Mouse (Mus musculus): Measurements from ENCODE around the gene Kars. TPM values are rescaled to one million over a fixed set of nuclear protein-coding genes. Genes with fewer than 3 reads are reported as not detected.

Kars gene
- total and polyA plus RNA-seq, 3 experiments, result 46.0 to 111 (median 100) TPM

DNA sequence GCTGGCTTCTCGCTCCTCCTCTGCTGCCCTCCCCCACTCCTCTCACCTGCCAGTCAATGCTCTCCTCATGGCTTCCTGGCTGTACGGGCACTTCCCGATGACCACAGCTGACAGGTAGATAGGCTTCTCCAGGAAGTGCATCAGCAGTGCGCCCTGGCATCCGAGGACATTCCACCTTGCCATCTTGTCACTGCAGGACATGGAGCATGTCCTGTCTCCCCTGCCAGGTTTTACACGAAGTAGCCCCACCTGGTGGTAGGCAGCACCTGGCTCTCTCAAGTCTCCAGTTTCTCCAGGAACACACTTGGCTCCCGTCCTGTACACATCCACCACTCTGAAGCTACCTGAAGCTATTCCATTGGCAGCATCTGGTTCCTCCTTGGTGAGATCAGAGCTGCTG is 29.0 kb downstream of the Kars start:
- 69% methylated on average over 7 of the region's 7 CpGs for whole genome bisulfite sequencing
- Histone ChIP-seq H3K27me3 (ENCODE audit: control insufficient read depth, insufficient read depth, low read length) (no peaks in the 10 kb centered on the region), H3K9ac (ENCODE audit: low read depth, low read length) (no peak overlapping the region), H3K4me1 (ENCODE audit: control insufficient read depth, insufficient read depth, low read length) (no peaks in the 10 kb centered on the region), H3K4me3 (no peak overlapping the region), H3K27ac (no peak overlapping the region), H3K36me3 (ENCODE audit: control insufficient read depth, insufficient read depth, low read length) (no peaks in the 10 kb centered on the region), H3K79me2 (replicated peaks; ENCODE audit: control insufficient read depth, insufficient read depth, low read length) (no peaks in the 10 kb centered on the region)
- intact Hi-C loops (cut with DNase I), result no loop called here
- TF ChIP-seq POLR2A (IDR thresholded peaks at IDR 0.05; ENCODE audit: insufficient read depth, low read depth, low read length) (no peak), CTCF (IDR thresholded peaks at IDR 0.05) (0 out of 2 replicates have a peak, but pooled peaks have one; percentile 7)
- no peak for DNase-seq

DNA sequence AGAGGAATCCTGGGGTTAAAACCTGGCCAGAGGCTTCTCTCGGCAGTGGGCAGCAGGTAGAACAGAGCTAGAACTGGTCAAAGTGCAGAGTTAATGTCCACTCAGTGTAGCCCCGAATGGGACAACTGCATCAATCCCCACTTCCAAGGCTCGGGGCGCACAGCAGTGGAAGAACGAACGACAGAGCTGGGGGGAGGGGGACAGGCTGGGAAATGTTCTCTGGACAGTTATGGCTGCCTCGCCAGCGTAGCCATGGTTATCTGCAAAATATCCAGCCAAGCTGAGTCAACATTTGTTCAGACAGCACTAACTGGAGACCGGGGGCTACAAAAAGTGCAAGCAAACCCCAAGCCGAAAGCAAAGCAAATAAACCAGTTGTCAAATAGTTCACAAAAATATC is 33.0 kb downstream of the Kars start:
- no peak overlapping the region for H3K27ac ChIP-seq
- 82% methylated on average over 10 of the region's 10 CpGs for WGBS
- intact Hi-C loops (cut with DNase I), result no loop called here
- no peaks in the 10 kb centered on the region for H3K4me1 ChIP-seq (ENCODE audit: control insufficient read depth, insufficient read depth, low read length)
- DNase-seq, result no peak
- H3K27me3 ChIP-seq (ENCODE audit: control insufficient read depth, insufficient read depth, low read length), result no peaks in the 10 kb centered on the region
- TF ChIP-seq CTCF (IDR thresholded peaks at IDR 0.05) (no peak), POLR2A (IDR thresholded peaks at IDR 0.05; ENCODE audit: insufficient read depth, low read depth, low read length) (no peak), EP300 (IDR thresholded peaks at IDR 0.05; ENCODE audit: insufficient read depth, low read depth, low read length) (no peak)
- no peaks in the 10 kb centered on the region for H3K79me2 ChIP-seq (replicated peaks; ENCODE audit: control insufficient read depth, insufficient read depth, low read length)
- no peak overlapping the region for H3K9ac ChIP-seq (ENCODE audit: low read depth, low read length)
- H3K4me3 ChIP-seq, result no peak overlapping the region
- no peaks in the 10 kb centered on the region for H3K36me3 ChIP-seq (ENCODE audit: control insufficient read depth, insufficient read depth, low read length)

DNA sequence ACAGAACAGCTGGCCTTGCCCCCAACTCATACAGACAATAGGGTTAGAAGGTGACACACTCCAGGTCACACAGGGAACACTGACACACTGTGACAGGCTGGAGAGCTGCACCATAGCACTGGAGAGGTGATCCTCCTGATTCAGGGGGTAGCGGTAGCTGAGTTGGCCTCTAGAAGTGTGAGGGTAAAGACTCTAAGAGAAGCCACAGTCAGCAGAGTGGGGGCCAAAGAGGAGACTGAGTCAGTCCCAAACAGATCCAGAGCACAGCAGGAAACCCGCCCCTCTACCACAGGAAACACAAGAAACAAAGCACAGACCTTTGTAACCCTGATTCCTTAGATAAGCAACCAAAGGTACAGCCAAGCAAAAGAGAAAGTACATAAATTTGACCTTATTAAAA is 34.8 kb downstream of the Kars start:
- no peaks in the 10 kb centered on the region for H3K36me3 ChIP-seq (ENCODE audit: control insufficient read depth, insufficient read depth, low read length)
- no peaks in the 10 kb centered on the region for H3K79me2 ChIP-seq (replicated peaks; ENCODE audit: control insufficient read depth, insufficient read depth, low read length)
- TF ChIP-seq POLR2A (IDR thresholded peaks at IDR 0.05; ENCODE audit: insufficient read depth, low read depth, low read length) (no peak), EP300 (IDR thresholded peaks at IDR 0.05; ENCODE audit: insufficient read depth, low read depth, low read length) (no peak), CTCF (IDR thresholded peaks at IDR 0.05) (no peak)
- 70% methylated on average over 2 of the region's 2 CpGs for WGBS
- no peak overlapping the region for H3K4me3 ChIP-seq
- no peaks in the 10 kb centered on the region for H3K27me3 ChIP-seq (ENCODE audit: control insufficient read depth, insufficient read depth, low read length)
- no peaks in the 10 kb centered on the region for H3K4me1 ChIP-seq (ENCODE audit: control insufficient read depth, insufficient read depth, low read length)
- intact Hi-C loops (cut with DNase I), result no loop called here
- no peak overlapping the region for H3K27ac ChIP-seq
- no peak for DNase-seq
- no peak overlapping the region for H3K9ac ChIP-seq (ENCODE audit: low read depth, low read length)

DNA sequence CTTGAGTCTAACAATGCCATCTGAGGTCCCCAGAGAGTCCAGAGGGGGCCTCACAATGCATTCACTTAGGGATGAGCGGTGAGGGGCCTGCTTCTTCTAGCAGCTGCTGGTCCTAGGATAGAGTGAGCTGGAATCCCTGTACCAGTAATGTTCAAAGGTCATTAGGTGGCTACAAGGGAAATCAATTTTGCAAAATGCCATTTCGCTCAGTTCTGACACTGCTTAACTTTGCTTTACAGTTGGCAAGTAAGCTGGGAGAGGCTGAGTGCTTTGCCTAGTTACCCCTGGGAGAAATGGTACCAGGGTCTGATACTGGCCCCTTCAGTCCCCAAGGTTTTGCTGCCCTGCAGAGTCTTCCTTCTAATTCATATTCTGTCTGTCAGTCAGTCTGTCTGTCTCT is 35.4 kb downstream of the Kars start:
- H3K4me3 ChIP-seq, result no peak overlapping the region
- no peak for TF ChIP-seq POLR2A (IDR thresholded peaks at IDR 0.05; ENCODE audit: insufficient read depth, low read depth, low read length)
- no peak for TF ChIP-seq EP300 (IDR thresholded peaks at IDR 0.05; ENCODE audit: insufficient read depth, low read depth, low read length)
- TF ChIP-seq CTCF (IDR thresholded peaks at IDR 0.05), result no peak
- WGBS, result 86% methylated on average over 2 of the region's 2 CpGs
- H3K27me3 ChIP-seq (ENCODE audit: control insufficient read depth, insufficient read depth, low read length), result no peaks in the 10 kb centered on the region
- H3K4me1 ChIP-seq (ENCODE audit: control insufficient read depth, insufficient read depth, low read length), result no peaks in the 10 kb centered on the region
- H3K79me2 ChIP-seq (replicated peaks; ENCODE audit: control insufficient read depth, insufficient read depth, low read length), result no peaks in the 10 kb centered on the region
- no peak overlapping the region for H3K27ac ChIP-seq
- no peak for DNase-seq
- no peak overlapping the region for H3K9ac ChIP-seq (ENCODE audit: low read depth, low read length)
- intact Hi-C loops (cut with DNase I), result no loop called here
- H3K36me3 ChIP-seq (ENCODE audit: control insufficient read depth, insufficient read depth, low read length), result no peaks in the 10 kb centered on the region

DNA sequence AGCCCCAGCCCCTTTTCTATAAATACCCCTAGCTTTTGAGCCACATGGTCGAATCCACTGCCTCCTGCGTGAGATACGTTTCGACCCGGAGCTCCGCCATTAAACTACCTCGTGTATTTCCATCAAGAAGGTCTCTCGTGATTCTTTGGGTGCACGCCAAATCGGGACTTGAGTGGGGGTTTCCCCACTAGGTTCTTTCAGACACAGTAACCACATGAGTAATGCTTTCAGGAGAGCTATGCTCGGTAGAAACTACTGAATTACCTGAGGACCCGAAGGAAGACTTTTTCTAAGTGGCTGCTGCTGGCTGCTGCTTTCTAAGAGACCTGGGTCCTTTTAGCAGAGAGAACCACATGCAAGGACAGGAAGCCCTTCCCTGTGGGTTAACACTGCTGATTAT is 37.0 kb downstream of the Kars start:
- H3K27me3 ChIP-seq (ENCODE audit: control insufficient read depth, insufficient read depth, low read length), result no peaks in the 10 kb centered on the region
- no peak overlapping the region for H3K4me3 ChIP-seq
- H3K9ac ChIP-seq (ENCODE audit: low read depth, low read length), result no peak overlapping the region
- WGBS, result 97% methylated on average over 12 of the region's 12 CpGs
- intact Hi-C loops (cut with DNase I), result no loop called here
- no peaks in the 10 kb centered on the region for H3K79me2 ChIP-seq (replicated peaks; ENCODE audit: control insufficient read depth, insufficient read depth, low read length)
- no peak overlapping the region for H3K27ac ChIP-seq
- no peaks in the 10 kb centered on the region for H3K4me1 ChIP-seq (ENCODE audit: control insufficient read depth, insufficient read depth, low read length)
- no peaks in the 10 kb centered on the region for H3K36me3 ChIP-seq (ENCODE audit: control insufficient read depth, insufficient read depth, low read length)
- DNase-seq, result no peak
- TF ChIP-seq POLR2A (IDR thresholded peaks at IDR 0.05; ENCODE audit: insufficient read depth, low read depth, low read length), result no peak
- TF ChIP-seq CTCF (IDR thresholded peaks at IDR 0.05), result no peak

DNA sequence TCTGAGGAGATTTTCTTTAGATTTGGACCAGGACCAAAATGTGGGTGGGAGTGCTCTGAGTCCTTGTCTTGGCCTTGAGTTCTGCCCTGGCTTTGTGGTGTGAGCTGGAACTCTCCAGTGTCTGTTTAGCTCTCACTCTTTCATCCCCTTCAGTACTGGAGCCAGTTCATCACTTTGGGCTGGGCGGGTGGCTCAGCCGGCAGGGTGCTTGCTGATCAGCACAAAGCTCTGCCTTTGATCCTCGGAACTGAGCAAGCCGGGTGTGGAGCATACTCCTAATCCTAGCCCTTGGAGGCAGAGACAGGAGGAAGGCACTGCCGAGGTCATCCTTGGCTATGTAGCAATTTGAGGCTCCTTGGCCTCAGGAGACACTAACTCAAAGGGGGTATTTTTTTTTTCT is 42.1 kb downstream of the Kars start:
- TF ChIP-seq POLR2A (IDR thresholded peaks at IDR 0.05; ENCODE audit: insufficient read depth, low read depth, low read length) (no peak), CTCF (IDR thresholded peaks at IDR 0.05) (no peak), EP300 (IDR thresholded peaks at IDR 0.05; ENCODE audit: insufficient read depth, low read depth, low read length) (no peak)
- H3K27me3 ChIP-seq (ENCODE audit: control insufficient read depth, insufficient read depth, low read length), result no peaks in the 10 kb centered on the region
- no peaks in the 10 kb centered on the region for H3K36me3 ChIP-seq (ENCODE audit: control insufficient read depth, insufficient read depth, low read length)
- 70% methylated on average over 5 of the region's 5 CpGs for WGBS
- DNase-seq, result no peak
- intact Hi-C loops (cut with DNase I), result no loop called here
- no peaks in the 10 kb centered on the region for H3K4me1 ChIP-seq (ENCODE audit: control insufficient read depth, insufficient read depth, low read length)
- H3K9ac ChIP-seq (ENCODE audit: low read depth, low read length), result no peak overlapping the region
- H3K4me3 ChIP-seq, result no peak overlapping the region
- H3K79me2 ChIP-seq (replicated peaks; ENCODE audit: control insufficient read depth, insufficient read depth, low read length), result no peaks in the 10 kb centered on the region
- no peak overlapping the region for H3K27ac ChIP-seq

Measured in heart, adult 2 months (tissue).